Mouse (Mus musculus) small intestine, adult 2 months (tissue): ENCODE results near the gene Atxn7l1.

ENCODE experiments used
- CTCF ChIP-seq: fragments of 200-500 bp; IDR thresholded peaks from 2 replicates; pipeline ENCODE4 v1.5.1; 2012; ENCODE audit warnings: low read depth, mild to moderate bottlenecking, control low read depth, inconsistent platforms, low read length, moderate library complexity, mixed read lengths; ENCODE audit not compliant: insufficient replicate concordance, insufficient read length; ENCODE audit errors: extremely low read depth
- POLR2A ChIP-seq: fragments of 200-500 bp; IDR thresholded peaks from 2 replicates; pipeline ENCODE4 v1.6.1; 2012; ENCODE audit warnings: low read depth, mild to moderate bottlenecking, control low read depth, inconsistent platforms, low read length, moderate library complexity

DNA sequence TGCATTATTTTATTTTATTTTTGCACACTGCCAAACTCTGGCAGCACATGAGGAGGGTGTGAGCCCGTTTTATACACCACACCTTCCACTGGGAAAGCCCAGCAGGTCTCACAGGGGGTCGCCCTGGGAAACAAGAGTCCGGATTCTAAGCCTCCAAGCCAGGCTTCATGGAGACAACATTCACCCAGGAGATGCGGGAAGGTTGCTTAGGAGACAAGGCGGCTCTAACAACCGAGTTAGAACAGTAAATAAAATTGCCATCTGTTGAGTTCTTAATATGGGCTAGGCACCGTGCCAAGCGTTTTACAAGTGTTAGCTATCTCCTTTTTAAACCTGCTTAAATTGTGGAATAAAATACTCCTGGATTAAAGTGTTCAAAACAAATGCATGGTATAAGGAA is 17.1 kb upstream of the Atxn7l1 start:
- TF ChIP-seq POLR2A (no peak), CTCF (no peak)
